Mouse (Mus musculus) induced T-regulatory cell, adult 2 months (primary cell): ENCODE results near the gene Gucd1.
A peak's percentile ranks its signal among the peaks of the same experiment; 100 is the strongest.

Experiments used
- DNase-seq: peaks from one replicate; pipeline ENCODE4 v3.0.0-alpha.2; 2012; ENCODE audit warnings: low read depth

The Gucd1 gene

DNA sequence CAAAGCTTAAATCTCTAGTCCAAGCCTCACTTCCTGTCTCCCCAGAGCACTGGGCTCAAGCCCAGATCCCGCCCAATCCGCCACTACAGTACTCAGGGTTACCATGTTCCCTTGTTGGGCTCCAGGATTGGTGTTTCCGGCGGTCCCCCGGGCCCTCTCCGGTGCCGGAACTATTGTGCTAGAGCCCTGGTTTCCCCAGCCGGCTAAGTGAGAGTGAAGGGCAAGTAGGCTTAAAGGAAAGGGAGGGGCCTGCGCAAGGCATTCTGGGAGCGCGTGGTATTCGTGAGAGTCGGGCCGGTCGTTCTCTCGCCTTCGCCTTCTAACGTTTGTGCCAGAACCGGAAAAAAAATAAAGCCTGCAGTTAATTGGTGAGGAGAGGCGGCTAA is at the start of gene Gucd1:
Gene Gucd1 (minus strand): TSS at position 215 of the 386 bp plus-strand sequence.
- peak; percentile 98 for DNase-seq

DNA sequence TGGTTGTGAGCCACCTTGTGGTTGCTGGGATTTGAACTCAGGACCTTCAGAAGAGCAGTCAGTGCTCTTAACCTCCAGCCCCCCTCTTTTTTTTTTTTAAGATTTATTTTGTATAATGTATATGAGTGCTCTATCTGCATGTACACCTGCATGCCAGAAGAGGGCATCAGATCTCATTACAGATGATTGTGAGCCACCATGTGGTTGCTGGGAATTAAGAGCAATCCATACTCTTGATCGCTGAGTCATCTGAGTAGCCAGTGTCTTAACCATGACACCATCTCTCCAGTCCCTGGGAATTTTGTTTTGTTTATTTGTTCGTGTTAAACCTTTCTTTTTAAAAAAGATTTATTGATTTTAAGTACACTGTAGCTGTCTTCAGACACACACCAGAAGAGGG is 49.0 kb upstream of the Gucd1 start:
- peak; percentile 30 for DNase-seq

DNA sequence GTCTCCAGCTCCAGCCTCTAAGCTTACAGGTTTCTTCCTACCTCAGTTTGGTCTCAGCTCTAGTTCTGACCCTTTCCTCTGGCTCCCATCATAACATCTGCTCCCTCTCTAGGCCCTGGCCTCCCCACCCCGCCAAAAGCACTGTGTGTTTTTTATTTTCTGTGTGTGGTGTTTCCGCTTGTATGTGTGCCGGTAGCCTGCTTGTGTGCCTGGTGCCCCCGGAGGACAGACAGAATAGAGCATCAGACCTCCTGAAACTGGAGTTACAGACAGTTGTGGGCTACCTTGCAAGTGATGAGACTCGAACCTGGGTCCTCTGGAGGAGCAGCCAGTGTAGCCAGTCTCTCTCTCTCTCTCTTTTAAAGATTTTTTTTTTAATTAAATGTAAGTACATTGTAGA is 48.5 kb upstream of the Gucd1 start:
- DNase-seq = peak; percentile 52

DNA sequence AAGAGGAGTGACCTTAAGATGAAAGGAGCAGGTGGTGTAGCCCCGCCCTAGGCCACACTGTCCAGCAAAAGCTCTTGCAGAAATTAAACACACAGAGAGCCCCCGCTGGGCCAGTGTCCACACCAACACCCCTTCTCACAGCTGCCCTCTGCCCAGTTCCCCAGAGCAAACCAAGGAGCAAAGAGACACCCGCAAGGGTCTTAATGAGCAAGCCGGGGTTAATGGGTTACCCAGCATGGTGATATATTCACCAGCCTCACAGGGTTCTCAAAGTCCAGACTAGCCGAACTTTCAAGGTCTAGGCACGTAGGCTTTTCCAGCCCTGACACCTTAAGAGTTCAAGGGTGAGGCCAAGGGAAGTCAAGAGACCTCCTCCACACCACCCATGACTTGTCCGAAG is 48.1 kb upstream of the Gucd1 start:
- no peak for DNase-seq

DNA sequence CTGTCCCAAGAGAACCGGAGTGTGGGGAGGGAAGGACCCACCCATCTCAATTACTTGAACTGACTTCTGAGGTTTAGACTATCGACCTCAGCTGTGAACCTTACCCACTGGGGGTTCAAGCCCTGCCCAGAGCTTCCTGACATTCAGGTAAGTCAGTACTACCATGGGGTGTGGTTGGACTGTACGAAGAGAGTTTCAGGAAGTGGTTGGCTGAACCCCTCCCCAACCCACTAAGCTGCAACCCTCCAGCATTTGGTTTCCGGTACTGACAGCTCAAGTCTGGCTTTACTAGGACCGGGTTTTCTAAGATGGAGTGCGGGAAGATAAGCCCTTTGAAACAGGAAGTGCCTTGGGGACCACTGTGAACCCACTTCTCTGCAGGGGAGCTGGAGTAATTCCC is 47.7 kb upstream of the Gucd1 start:
- peak; percentile 88 for DNase-seq

DNA sequence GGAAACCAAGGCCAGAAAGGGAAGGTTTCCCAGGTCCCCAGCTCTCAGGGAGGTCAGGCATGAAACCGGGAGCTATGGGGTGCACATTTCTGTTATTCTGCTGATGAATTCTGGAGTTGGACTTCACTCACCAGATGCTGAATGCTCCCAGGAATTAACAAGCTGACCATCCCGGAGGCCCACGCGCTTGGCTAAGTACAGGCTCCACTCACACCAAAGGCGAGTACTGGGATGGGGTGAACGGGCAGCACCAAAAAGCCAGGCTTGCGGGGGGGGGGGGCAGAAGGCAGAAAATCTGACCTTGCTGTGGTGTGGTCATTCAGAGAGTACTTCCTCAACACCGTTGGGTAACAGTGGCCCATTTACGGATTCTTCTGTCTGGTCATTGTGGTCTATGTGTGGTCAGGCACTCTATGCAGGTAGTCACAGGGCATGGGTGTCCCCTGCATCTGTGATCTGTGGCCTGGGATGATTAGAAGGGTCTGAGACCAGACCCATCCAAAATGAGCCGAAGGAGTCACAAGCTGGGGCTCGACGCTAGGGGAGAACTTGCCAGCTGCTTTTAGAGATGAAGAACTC is 47.0 kb upstream of the Gucd1 start:
- DNase-seq = no peak

DNA sequence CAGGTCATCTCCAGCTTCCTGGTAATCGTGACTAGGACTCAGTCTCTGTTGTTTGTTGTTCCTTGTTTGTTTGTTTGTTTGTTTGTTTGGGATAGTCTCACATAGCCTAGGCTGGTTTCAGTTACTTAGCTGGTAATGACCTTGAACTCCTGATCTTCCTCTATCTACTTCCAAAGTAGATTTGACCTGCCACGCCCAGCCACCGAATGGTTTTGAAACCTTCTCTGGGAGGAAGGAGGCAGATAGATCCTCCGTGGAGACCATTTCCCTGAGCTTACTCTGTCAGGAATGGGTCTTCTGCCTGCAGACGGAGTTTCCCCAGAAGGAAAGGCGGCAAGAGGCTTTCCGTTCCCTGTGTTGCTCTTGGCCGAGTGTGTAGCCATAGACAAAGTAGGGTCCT is 44.8 kb upstream of the Gucd1 start:
- DNase-seq = no peak

DNA sequence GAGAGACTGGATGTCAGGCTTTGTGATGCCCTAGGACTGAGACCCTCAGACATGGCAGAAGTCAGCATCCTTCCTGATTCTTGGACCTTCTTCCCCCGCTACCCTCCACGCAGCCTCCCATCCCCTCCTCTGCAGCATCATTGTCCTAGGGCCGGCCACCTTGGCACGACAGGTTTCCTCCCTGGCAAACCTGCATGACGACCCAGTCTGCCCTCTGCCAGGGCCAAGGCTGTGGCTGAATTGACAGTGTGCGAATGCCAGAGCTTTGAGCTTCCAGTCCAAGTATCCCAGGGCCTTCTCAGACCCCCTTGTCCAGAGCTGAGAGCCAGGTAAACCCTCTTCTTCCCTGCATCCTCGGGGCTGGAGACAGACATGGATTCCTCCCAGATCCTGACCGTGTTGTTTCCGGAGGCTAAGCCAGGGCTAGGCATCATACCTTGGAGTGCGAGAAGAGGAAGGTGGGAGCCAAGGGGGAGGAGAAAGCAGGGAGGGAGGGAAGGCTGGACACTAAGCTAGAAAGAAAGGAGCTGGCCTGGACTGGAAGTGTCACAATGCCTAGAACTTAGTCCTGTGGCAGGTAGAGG is 43.4 kb upstream of the Gucd1 start, which contains the start of gene Ggt1:
Gene Ggt1 (plus strand): TSS at position 534 of the 584 bp plus-strand sequence.
- no peak for DNase-seq

DNA sequence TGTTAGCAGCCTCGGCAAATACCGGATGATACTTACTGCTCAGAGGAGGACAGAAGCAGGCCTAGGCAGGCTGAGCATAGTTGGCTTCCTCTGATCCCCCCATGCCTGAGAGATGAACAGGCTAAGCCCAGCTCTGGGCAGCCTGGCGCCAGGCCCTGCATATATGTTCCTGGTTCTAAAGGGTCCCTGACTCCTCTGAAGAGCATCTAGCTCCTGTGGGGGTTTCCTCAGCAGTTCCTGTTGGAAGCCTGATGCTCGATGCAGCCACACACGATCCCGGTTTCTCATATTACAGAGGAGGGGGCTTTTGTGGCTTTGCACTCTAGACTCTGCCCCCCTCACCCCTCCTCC is 42.8 kb upstream of the Gucd1 start:
- DNase-seq = no peak

DNA sequence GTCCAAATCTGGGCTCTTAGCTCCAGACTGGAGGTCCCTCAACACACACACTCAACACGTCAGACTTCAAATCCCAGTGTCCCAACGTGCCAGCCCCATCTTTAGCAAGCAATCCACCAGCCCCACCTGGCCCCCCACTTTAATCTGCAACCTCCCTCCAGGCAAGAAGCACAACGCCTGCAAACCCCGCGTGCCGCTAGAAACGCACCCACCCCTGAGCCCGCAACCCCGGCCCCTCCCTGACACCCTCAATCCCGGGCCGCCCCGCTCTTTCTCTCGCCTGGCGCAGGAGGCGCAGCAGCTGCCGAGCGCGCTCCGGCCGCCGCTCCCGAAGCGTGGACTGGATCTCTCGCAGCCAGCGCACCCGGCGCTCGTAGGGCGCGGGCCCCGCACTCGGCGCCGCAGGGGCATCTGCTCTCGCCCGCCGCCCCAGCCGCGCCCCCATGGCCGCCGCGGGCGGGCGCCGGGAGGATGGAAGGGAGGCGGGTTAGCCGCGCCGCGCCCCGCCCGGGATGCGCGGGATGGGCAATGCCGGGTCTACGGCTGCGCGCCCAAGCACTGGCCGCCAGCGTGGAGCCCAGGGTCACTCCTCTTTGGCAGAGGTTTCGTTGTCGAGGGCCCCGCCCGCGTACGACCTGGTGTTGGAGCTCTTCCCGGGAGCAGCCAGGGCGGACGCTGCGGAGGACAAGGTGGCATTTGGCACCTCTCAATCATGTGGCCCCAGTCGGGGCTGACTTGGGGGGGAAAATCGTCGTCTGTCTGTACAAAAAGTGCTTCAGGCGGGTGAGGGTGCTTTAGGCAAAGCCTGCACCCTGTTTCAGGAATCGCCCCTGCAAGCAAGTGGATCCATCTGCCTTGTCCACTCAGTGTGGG is 42.1 kb upstream of the Gucd1 start, which contains the start of gene Lrrc75b:
Gene Lrrc75b (minus strand): TSS at position 655 of the 873 bp plus-strand sequence.
- peak; percentile 48 for DNase-seq

DNA sequence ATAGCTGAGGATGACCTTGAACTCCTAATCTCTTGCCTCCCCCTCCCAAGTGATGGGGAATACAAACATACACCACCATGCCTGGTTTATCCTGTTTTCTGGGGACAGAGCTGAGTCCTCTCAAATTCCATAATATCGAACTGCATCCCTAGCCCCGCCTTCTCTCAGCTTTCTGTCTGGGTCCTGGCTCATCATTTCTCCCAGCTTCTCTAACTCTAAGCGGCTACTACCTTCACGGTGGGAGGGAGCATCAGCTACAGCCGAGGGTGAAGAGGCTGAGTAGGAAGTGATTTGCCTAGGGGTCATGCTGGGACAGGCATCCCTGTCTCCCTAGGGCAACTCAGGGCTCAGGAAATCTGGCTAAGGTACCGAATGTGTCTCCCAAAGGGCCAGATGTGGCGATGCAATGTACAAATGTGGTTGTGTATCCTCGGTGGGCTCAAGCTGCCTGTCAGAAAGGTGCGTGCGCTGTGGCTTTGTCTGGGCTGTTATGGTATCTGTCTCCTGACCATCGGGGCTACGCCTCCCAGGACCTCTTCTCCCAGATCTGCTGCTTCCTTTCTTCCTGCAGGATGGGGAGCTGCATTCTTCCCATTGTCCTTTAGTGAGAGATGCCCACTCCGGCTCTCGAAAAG is 41.4 kb upstream of the Gucd1 start:
- DNase-seq = no peak

DNA sequence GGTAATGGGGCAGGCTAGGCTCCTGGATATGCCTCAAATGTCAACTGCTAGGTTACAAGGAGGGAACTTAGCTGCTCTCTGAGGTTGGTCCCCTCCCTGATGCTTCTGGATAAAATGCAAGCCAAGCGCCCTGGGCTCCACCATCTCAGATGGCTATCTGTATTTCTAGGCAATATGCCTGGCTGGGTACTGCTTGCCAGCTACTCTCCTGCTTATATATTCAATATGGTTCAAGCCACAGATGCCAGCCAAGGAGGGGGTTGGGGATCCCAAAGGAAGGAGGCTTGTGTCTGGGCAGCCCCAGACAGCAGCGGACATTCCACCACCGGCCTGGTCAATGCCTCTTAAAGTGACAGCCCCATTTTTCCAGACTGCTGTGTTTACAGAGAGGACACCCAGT is 40.7 kb upstream of the Gucd1 start:
- DNase-seq = no peak

DNA sequence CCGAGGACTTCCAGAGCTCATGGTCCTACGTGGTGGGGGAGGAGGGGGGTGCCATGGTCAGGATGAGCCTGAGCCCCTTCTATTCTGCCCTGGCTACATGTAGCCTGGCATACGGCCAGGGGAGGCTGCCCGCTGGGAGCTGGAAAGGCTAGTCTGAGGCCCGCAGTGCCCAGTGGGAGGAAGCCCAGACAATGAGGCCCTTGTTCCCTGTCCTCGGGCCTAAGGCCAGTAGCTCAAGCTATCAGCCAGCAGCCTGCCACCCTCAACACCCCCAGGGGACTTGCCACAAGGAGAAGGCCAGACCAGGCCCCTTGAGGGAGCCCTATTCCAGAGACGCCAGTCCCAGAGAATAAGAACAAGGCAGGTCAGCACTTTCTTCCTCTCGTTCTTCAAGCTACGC is 38.3 kb upstream of the Gucd1 start:
- no peak for DNase-seq

DNA sequence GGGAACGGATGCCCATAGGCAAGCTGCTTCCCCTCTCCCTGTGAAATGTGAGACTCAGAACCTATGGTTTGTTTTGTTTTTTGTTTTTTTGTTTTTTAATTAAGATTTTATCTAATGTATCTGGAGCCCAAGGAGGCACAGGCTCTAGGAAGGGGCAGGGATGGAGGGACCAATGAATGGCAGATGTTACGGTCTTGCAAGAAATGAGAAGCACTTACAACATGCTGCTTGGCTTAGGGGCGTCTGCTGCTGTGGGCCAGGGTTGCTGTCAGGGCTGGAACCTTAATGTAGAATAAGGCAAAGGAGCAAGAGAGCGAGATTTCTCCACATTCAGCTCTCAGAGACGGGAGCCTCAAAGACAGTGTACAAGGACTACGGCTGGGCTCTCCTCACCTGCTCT is 37.8 kb upstream of the Gucd1 start:
- DNase-seq = no peak

DNA sequence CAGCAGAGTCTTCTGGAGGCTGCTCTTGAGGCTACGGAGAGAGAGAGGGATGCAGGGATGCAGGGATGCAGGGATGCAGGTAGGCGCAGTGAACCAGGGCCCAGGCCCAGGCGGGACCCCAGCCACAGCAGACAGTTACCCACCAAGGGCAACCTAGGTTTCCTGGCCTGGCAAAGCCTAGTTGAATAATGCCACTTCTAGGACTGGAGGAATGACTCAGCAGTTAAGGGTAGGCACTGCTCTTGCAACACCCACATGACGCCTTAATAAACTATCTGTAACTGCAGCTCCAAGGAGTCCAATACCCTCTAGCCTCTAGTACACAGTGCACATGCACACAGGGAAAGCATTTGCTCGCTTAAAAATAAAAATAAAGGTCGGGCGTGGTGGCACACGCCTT is 36.3 kb upstream of the Gucd1 start:
- no peak for DNase-seq

DNA sequence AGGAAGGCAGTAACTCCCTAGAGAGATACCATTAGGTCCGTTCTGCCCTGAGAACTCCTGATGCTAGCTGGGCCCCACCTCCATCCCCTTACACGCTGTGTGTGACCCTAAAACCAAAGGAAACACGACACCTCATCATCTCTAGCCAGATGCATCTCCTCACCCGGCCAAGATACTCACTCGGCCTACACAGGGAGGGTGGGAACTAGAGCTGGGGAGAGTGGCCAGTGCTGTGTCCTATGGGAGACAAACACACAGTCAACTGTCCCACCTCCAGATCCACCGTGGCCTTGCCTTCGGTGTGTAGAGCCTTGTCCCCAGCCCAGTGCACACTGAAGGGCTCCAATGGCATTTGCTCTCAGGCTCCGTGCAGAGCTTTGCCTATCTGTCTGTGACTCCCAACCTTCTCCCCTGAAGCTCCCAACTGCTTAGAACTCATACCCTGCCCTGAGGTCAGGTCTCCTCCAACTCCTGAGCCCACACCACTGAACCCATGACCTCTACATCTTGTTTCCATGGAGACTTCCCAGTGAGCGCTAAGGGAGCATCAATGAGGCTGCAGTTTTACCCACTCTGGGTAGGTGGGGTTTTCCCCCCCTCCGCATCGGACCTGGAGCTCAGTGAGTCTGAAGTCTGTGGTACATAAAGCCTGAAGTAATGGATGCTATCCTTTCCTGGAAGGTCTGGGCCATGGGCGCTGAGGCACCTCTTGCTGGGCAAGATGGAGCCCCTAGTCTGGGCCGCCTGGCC is 35.1 kb upstream of the Gucd1 start:
- DNase-seq = no peak

DNA sequence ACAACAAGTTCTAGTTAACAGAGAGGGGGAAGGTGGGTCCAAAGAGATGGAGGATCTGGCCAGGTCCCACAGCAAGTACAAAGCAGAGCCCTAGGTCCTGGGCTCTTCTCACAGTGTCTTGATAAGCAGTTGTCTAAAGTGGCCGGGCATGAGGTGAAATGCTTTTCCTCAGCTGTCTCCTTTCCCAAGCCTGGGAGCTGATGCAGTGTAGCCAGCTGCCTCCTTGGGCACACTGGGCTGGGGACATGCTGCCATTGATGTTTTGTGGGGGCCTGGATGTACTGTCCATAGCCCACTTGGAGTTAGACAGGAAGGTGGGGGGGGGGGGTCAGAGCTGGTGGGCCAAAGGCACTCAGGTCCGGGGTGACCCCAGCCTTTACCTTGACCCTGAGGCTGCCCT is 34.3 kb upstream of the Gucd1 start:
- no peak for DNase-seq

DNA sequence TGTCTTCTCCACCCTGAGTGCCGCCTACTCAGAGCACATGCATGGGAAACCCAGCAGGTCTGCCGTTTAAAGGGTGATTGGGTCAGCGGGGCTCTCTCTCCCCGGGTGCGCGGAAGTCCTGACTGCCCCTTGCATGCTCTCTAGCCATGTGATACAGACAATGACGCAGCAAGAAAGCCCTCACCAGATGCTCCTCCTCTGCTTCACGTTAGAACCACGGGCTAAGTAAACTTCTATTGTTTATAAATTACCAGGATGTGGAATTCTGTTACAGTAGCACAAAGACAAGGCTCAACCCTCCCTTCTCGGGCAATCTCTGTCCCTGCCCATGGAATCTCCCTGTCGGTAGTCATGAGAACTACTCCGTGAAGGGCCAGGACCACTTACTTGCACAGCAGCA is 33.4 kb upstream of the Gucd1 start:
- DNase-seq = no peak

DNA sequence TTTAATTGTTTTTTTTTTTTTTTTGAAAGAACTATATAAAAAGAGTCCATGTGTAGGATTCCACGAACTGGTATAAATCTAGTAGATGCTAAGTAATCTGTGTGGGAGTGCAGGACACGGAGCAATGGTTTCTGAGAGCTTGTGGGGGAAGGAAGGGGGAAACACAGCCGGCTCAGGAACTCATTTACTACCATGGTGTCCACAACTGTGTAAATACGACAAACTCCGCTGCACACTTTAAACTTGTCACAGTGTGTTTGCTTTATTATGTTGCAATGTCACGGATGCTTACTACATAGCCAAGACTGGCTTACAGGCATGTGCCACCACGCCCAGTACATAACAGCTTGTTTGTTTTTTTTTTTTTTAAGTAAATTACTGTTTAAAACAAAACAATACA is 32.1 kb upstream of the Gucd1 start:
- DNase-seq = no peak

DNA sequence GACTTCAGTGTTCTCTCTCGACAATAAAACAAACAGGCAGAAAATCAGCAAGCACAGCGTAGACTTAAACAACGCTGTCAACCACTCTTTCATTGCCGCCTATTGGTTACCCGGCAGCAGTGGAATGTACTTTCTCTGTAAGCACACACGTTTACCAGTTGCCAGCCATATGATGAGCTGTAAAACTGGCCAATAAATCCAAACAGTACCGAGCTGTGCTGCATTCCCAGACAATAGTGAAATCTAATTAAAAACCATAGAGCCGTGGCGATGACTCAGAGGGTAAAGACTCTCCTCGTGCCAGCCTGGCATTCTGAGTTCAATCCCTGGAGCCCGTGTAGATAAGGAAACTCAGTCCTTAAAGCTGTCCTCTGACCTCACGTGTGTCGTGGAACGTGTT is 30.7 kb upstream of the Gucd1 start:
- DNase-seq = no peak

DNA sequence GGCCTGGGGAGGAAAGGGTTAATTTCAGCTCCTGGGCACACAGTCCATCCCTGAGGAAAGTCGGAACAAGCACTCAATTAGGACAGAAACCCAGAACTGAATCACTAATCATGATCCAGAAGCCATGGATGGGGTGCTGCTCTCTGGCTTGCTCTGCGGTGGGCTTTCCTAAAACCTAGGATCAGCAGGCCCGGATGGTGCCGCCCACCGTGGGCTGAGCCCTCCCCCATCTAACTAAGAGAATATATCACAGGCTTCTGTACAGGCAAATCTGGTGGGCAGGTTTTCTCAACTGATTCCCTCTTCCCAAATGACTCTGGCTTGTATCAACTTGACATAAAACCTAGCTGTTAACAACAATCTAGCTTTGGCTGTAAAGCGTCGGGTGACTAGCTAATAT is 30.1 kb upstream of the Gucd1 start:
- DNase-seq = no peak

DNA sequence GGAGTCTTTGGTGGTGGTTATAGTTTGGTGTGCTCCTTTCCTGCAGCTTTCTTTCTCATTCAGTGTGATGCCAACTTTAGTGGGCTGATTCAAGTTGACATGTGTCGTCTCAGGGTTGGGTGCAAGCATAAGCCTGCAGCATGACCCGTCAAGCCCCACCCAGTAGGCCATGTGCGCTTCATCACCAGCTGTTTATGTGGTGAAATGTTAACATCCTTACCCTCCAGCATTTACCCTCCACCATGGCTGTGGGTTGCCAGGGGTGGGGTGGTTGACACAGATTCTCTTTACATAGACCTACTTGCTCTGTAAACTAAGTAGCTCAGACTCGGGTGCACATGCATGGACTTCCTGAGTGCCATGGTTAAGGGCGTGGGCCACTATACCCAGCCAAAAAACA is 18.4 kb upstream of the Gucd1 start:
- peak; percentile 51 for DNase-seq
